Mouse (Mus musculus): ENCODE results near the gene Rhod. TPM values are rescaled to one million over a fixed set of nuclear protein-coding genes. Genes with fewer than 3 reads are reported as not detected.
"Not testable (repeated sequence)": the region's sequence is repeated elsewhere in the genome, so short reads cannot be mapped to it uniquely, and the experiment has no call there.

Rhod gene
- polyA plus RNA-seq, 1 experiment from 2014 or later, result 51.2 TPM

DNA sequence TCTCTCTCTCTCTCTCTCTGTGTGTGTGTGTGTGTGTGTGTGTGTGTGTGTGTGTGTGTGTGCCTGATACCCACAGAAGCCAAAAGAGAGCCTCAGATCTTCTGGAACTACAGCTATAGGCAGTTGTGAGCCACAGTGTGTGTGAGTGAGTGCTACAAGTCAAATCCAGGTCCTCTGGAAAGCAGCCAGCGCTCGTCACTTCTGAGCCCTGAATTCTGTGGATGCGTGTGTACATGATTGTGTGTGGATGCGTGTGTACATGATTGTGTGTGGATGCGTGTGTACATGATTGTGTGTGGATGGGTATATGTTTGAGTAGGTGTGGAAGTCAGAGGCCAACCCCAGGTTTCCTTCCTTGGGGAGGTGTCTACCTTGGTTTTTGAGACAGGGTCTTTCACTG, 34.3 kb upstream of the Rhod start:
- H3K4me3 ChIP-seq, result no peak overlapping the region
- peaks cover 40% of the 10 kb centered on the region for H3K27me3 ChIP-seq
- H3K4me1 ChIP-seq, result peaks cover 9% of the 10 kb centered on the region
- H3K36me3 ChIP-seq, result no peaks in the 10 kb centered on the region
- no peak overlapping the region for H3K9ac ChIP-seq
- WGBS, result 85% methylated on average over 5 of the region's 5 CpGs
- H3K4me2 ChIP-seq (replicated peaks), result no peak overlapping the region
- H3K27ac ChIP-seq, result no peak overlapping the region
- H3K9me3 ChIP-seq, result no peaks in the 10 kb centered on the region
- ATAC-seq (ENCODE audit: low FRiP score, low read depth), result no peak

DNA sequence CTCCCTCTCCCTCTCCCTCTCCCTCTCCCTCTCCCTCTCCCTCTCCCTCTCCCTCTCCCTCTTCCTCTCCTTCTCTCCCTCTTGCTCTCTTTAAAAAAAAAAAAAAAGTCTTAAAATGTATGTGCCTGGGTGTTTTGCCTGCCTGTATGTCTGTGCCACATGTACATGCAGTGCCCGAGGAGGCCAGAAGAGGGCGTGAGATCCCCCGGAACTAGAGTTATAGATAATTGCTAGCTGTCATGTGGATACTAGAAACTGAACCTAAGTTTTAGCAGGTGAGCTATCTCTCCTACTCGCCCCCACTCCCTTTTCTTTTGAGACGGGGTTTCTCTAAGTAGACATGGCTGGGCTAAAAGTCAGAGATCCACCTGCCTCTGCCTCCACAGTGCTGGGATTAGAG, 29.1 kb upstream of the Rhod start:
- no peaks in the 10 kb centered on the region for H3K36me3 ChIP-seq
- H3K27ac ChIP-seq, result no peak overlapping the region
- H3K27me3 ChIP-seq, result no peaks in the 10 kb centered on the region
- H3K9ac ChIP-seq, result no peak overlapping the region
- 28% methylated on average over 5 of the region's 5 CpGs for WGBS
- ATAC-seq (ENCODE audit: low FRiP score, low read depth), result no peak
- H3K4me2 ChIP-seq (replicated peaks), result no peak overlapping the region
- no peaks in the 10 kb centered on the region for H3K4me1 ChIP-seq
- H3K9me3 ChIP-seq, result no peaks in the 10 kb centered on the region
- H3K4me3 ChIP-seq, result no peak overlapping the region

DNA sequence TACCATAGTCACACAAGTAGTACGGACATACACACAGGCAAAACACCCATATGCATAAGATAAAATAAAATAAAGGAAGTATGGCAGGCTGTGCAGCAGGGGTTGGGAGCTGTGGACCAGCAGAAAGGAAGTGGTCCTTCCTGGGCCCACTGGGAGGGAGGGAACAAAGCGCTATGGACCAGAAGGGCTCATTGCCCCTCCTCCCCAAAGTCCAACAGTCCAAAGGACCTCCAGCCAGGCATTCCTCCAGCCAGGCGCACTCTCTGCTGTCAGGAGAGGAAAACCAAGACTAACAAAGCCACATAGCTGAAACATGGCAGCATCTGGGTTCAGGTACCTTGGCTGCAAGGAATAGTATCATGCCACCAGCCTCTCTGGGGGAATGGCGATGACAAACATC, 25.4 kb upstream of the Rhod start:
- ATAC-seq (ENCODE audit: low FRiP score, low read depth), result no peak
- no peaks in the 10 kb centered on the region for H3K36me3 ChIP-seq
- WGBS, result 84% methylated on average over 4 of the region's 4 CpGs
- H3K9me3 ChIP-seq, result no peaks in the 10 kb centered on the region
- no peak overlapping the region for H3K4me2 ChIP-seq (replicated peaks)
- H3K4me3 ChIP-seq, result no peak overlapping the region
- no peaks in the 10 kb centered on the region for H3K27me3 ChIP-seq
- H3K4me1 ChIP-seq, result no peaks in the 10 kb centered on the region
- H3K27ac ChIP-seq, result no peak overlapping the region
- H3K9ac ChIP-seq, result no peak overlapping the region

DNA sequence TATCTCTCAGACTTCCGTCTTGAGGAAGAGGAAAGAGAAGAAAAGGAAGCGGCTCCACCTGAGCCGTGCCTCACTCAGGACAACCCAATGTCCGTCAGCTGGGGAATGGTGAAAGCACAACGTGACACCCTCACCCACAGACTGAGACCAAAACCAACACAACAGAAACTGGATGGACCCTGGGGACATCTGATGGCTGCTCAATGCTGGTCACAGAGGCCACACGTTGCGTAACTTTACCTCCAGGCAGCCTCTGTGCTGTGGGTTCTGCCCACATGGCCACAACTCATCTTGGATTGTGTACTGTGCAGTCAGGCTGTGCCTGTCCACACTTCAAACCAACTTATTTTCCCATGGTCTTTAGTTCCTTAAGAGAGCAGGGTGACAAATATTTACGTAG, 22.7 kb upstream of the Rhod start:
- Histone ChIP-seq H3K9ac (no peak overlapping the region), H3K27ac (no peak overlapping the region), H3K36me3 (no peaks in the 10 kb centered on the region), H3K4me2 (replicated peaks) (no peak overlapping the region), H3K4me1 (no peaks in the 10 kb centered on the region), H3K27me3 (no peaks in the 10 kb centered on the region), H3K4me3 (no peak overlapping the region), H3K9me3 (no peaks in the 10 kb centered on the region)
- ATAC-seq (ENCODE audit: low FRiP score, low read depth), result no peak
- WGBS, result 85% methylated on average over 8 of the region's 8 CpGs

DNA sequence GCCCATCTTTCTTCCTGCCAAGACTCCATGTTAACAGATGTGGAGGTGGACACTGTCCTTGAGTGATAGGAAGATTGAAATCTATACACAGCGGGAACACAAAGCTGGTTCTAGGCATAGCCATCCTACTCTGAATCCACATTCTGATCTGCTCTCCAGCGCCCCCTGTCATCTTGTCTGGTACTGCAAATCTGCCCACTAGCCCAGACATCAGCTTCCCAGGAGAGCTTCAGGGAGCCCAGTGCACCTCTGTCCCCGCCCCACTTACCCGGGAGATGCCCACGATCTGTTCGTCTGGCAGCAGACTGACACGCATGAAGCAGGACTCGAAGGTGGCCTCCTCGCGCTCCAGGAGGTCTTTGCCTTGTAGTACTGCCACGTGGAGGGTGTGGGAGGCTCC, 17.0 kb upstream of the Rhod start:
- 15% methylated on average over 11 of the region's 11 CpGs for WGBS
- no peak for ATAC-seq (ENCODE audit: low FRiP score, low read depth)
- Histone ChIP-seq H3K9ac (no peak overlapping the region), H3K4me2 (replicated peaks) (no peak overlapping the region), H3K27me3 (no peaks in the 10 kb centered on the region), H3K36me3 (no peaks in the 10 kb centered on the region), H3K4me1 (peaks cover 20% of the 10 kb centered on the region; the same call in 1 of the 2 replicates), H3K27ac (no peak overlapping the region), H3K4me3 (no peak overlapping the region), H3K9me3 (no peaks in the 10 kb centered on the region)

DNA sequence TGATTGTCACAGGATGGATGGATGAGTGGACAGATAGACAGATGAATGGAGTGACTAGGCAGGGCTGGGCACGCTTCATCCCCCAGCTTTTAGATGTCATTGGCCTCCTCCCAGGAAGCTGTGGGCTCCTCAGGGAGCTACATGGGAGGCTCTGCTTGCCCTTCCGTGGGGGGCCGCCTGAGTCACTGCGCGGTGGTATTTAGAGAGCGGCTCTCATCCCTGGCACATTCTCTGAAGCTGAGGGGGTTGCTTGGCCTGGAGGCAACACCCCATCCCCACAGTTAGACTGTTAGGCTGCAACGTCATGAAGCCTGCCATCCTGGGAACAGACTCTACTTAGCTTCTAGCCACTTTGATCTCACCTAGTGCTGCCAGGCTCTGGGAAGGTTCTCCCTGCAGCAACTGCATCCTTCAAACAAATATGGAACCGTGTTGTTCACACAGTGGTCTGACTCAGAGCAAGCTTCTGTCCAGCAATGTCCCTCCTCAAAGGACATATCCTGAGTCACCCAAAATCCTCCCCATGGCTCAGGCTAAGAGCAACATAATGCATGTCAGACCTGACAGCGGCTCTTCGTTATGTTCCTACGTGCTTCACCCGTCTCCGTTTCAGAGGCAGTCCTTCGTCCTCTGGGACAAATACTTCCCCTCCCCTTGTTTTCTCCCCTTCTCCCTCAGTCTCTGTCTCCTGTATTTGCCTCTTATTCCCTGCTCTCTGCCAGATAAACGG, 16.0 kb upstream of the Rhod start:
- H3K36me3 ChIP-seq, result no peaks in the 10 kb centered on the region
- no peak for ATAC-seq (ENCODE audit: low FRiP score, low read depth)
- no peak overlapping the region for H3K9ac ChIP-seq
- H3K27ac ChIP-seq, result no peak overlapping the region
- H3K27me3 ChIP-seq, result no peaks in the 10 kb centered on the region
- H3K4me2 ChIP-seq (replicated peaks), result no peak overlapping the region
- WGBS, result 80% methylated on average over 15 of the region's 15 CpGs
- H3K9me3 ChIP-seq, result no peaks in the 10 kb centered on the region
- H3K4me3 ChIP-seq, result no peak overlapping the region
- peaks cover 20% of the 10 kb centered on the region; the same call in 1 of the 2 replicates for H3K4me1 ChIP-seq

DNA sequence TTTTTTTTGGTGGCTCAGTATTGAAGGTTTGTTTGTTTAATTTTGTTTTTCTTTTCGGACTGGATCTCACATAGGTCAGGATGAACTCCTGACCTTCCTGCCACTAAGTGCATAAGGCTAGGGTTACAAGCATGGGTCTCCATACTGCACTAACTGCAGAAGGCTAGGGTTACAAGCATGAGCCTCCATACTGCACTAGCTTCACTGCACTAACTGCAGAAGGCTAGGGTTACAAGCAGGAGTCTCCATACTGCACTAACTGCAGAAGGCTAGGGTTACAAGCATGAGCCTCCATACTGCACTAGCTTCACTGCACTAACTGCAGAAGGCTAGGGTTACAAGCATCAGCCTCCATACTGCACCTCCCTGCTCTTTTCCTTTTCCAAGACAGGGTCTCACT, 14.8 kb upstream of the Rhod start:
- H3K4me2 ChIP-seq (replicated peaks); H3K27me3 ChIP-seq; H3K4me3 ChIP-seq; H3K9ac ChIP-seq; H3K27ac ChIP-seq; H3K36me3 ChIP-seq; H3K9me3 ChIP-seq: not testable (repeated sequence)
- ATAC-seq (ENCODE audit: low FRiP score, low read depth), result peak; percentile 48; the same call in 1 of the 2 replicates
- peaks cover 20% of the 10 kb centered on the region; the same call in 1 of the 2 replicates for H3K4me1 ChIP-seq
- WGBS, result 15% methylated on average over 1 of the region's 1 CpGs

DNA sequence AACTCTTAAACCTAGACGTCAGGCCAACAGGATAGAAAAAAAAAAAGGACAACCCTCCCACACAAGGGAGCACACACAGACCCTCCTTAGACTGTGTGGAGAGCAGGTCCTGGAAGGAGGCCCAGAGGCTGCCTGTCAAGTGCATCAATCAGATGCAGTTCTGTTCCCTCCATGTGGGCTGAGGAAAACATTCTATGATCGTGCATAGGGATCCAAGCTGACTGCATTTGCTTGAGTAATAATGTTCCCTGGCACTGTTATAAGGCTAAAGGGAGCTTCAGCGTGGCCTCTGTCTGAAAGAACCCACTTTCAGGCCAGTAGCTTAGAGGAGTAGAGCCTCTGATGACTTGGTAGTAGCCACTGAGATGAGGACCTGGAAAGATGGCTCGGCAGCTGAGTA, 13.3 kb upstream of the Rhod start:
- Histone ChIP-seq H3K9me3 (no peaks in the 10 kb centered on the region), H3K27ac (no peak overlapping the region), H3K36me3 (no peaks in the 10 kb centered on the region), H3K4me2 (replicated peaks) (no peak overlapping the region), H3K4me3 (no peak overlapping the region), H3K4me1 (peaks cover 20% of the 10 kb centered on the region; the same call in 1 of the 2 replicates), H3K27me3 (no peaks in the 10 kb centered on the region), H3K9ac (no peak overlapping the region; the same call in 1 of the 2 replicates)
- WGBS, result 49% methylated on average over 4 of the region's 4 CpGs
- ATAC-seq (ENCODE audit: low FRiP score, low read depth), result no peak

DNA sequence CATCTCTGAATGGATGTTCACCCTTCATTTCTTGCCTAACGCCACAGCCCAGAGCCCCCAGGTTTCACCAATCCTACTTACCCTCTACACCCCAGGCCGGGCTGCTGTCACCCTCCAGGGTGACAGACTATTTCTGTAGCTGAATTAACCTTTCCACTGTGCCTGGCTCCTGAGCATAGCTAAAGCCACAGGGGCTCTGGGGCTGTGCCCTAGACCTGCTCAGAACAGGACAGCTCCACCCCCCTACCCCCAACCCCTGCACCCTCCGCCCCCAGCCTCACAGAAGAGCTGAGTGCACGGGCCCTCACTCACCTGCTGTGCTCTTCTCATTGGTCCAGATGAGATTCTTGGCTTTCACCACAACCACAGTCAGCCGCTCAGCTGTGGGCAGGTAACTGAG, 12.7 kb upstream of the Rhod start:
- Histone ChIP-seq H3K27ac (no peak overlapping the region), H3K9ac (no peak overlapping the region)
- WGBS, result 35% methylated on average over 5 of the region's 5 CpGs

DNA sequence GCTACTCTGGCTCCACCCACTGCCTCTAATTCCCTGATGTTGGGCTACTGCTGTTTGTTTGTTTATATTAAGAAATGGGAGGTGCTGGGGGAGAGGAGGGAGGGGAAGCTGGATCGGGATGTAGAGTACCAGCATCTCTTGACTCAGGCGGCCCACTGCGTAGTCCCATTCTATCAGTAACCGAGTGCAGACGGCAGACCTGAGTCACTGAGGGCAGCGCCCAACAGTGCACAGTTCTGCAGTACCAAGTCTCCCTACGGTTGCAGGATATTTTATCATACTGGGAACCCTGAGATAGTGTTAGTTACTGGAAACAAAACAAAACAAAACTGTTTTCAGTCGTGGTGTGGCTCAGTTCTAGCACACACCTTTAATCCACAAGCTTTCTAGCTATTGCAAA, 11.9 kb upstream of the Rhod start:
- ATAC-seq (ENCODE audit: low FRiP score, low read depth), result no peak
- WGBS, result 66% methylated on average over 8 of the region's 8 CpGs
- Histone ChIP-seq H3K36me3 (no peaks in the 10 kb centered on the region), H3K9ac (no peak overlapping the region), H3K9me3 (no peaks in the 10 kb centered on the region), H3K27ac (no peak overlapping the region), H3K27me3 (no peaks in the 10 kb centered on the region), H3K4me2 (replicated peaks) (no peak overlapping the region), H3K4me1 (peaks cover 14% of the 10 kb centered on the region; the same call in 1 of the 2 replicates), H3K4me3 (no peak overlapping the region)

More for the DNA sequence above, 12.7 kb upstream of the Rhod start:
- Histone ChIP-seq H3K4me1 (peaks cover 20% of the 10 kb centered on the region; the same call in 1 of the 2 replicates), H3K9me3 (no peaks in the 10 kb centered on the region), H3K27me3 (no peaks in the 10 kb centered on the region), H3K4me2 (replicated peaks) (no peak overlapping the region), H3K36me3 (no peaks in the 10 kb centered on the region), H3K4me3 (no peak overlapping the region)
- no peak for ATAC-seq (ENCODE audit: low FRiP score, low read depth)

DNA sequence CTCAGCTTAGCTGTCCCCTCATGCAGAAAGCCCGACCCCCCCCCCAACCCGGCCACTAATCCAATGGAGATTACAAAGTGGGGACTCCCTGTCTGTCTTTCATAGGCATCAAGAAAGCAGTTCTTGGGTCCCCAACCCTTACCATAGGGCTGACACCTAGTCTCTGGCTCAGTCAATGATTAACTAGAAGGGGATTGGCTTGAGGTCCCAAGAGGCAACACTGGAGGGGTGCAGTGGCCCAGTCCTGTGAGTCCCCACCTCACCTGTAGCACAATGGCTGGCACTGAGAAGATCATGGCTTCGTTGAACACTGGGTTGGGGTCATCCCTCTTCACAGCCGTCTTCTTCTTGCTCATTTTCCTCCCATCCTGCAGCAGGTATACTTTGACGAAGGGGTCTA, 11.4 kb upstream of the Rhod start:
- 72% methylated on average over 5 of the region's 5 CpGs for WGBS
- ATAC-seq (ENCODE audit: low FRiP score, low read depth), result no peak
- Histone ChIP-seq H3K27ac (no peak overlapping the region), H3K36me3 (no peaks in the 10 kb centered on the region), H3K9me3 (no peaks in the 10 kb centered on the region), H3K4me1 (peaks cover 14% of the 10 kb centered on the region; the same call in 1 of the 2 replicates), H3K9ac (no peak overlapping the region), H3K4me3 (no peak overlapping the region), H3K4me2 (replicated peaks) (no peak overlapping the region), H3K27me3 (no peaks in the 10 kb centered on the region)

DNA sequence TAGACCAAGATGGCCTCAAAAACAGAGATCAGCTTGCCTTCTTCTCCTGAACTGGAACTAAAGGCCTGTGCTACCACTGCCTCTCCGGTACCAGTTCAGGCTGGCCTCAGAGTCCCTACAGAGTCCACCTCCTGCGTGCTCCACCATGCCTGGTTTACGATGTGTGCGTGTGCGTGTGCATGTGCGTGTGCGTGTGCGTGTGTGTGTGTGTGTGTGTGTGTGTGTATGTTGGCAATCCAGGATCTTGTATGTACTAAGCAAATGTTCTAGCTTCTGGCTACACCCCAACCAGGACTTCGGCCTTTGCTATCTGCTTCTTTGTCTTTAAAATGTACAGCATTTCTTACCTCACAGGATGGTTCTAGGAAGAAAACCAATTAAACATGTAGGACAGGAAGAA, 10.0 kb upstream of the Rhod start:
- ATAC-seq (ENCODE audit: low FRiP score, low read depth), result no peak
- H3K36me3 ChIP-seq, result no peaks in the 10 kb centered on the region
- H3K4me3 ChIP-seq, result no peak overlapping the region
- H3K4me2 ChIP-seq (replicated peaks), result no peak overlapping the region
- H3K27me3 ChIP-seq, result no peaks in the 10 kb centered on the region
- H3K4me1 ChIP-seq, result peaks cover 14% of the 10 kb centered on the region; the same call in 1 of the 2 replicates
- no peak overlapping the region for H3K27ac ChIP-seq
- no peaks in the 10 kb centered on the region for H3K9me3 ChIP-seq
- H3K9ac ChIP-seq, result no peak overlapping the region
- WGBS, result 84% methylated on average over 9 of the region's 9 CpGs

DNA sequence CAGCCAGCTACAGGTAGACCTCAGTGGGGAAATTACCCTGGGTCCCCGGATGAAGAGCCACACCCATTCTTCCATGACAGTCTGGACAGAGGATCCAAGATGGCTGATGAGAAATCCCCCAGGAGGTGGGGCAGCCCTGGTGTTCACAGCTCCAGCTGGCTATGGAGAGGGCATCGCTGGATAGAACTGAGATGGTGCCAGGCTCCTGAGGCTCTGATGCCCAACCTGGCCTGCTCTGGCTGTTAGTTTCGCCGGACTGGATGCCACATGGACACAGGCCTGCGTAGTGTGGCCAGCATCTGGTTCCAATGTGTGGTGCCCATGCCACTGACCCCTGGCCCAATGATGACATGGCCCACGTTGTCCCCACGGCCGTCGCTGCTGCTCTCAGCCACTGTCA, 8.2 kb upstream of the Rhod start:
- WGBS, result 82% methylated on average over 9 of the region's 9 CpGs
- H3K9me3 ChIP-seq, result no peaks in the 10 kb centered on the region
- no peak overlapping the region for H3K27ac ChIP-seq
- H3K4me3 ChIP-seq, result no peak overlapping the region
- H3K4me2 ChIP-seq (replicated peaks), result no peak overlapping the region
- no peak overlapping the region for H3K9ac ChIP-seq
- no peak for ATAC-seq (ENCODE audit: low FRiP score, low read depth)
- no peaks in the 10 kb centered on the region for H3K27me3 ChIP-seq
- H3K36me3 ChIP-seq, result no peaks in the 10 kb centered on the region
- H3K4me1 ChIP-seq, result peaks cover 8% of the 10 kb centered on the region; the same call in 1 of the 2 replicates

Measured in limb, embryonic 13.5 days (tissue).